Mouse (Mus musculus): ENCODE measurements at regions not wholly inside any gene's neighbourhood (a gene's known extent, or its start where the extent isn't known, plus 50 kb on each side); places are given as distances from the start of the nearest gene placed in this dataset.

DNA sequence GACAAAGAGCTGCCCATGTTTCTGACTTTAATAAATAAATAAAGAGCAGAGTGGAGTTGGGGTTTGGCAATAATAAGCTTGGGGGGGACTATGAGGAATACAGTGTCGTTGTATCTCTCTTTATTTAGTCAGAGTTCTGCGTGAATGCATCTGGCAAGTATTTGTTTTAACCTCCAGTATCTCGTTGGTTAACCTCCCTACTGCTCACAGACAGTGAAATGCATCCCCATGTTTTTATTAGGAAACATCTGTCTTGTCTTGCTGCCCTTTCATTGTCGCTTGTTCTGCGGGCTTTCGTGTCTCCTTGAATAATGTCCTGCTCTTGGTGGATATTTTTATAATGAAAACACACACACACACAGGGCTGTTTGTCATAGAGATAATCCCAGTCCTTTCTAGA is 118.8 kb upstream of the Ccdc54 start:
- no peak for TF ChIP-seq POLR2A (IDR thresholded peaks at IDR 0.05; ENCODE audit: control insufficient read depth, extremely low read depth, insufficient read depth, low read length, poor library complexity)
- TF ChIP-seq CTCF (IDR thresholded peaks at IDR 0.05; ENCODE audit: borderline replicate concordance, control insufficient read depth, extremely low read depth, insufficient read depth, low read length, poor library complexity): no peak
